Mouse (Mus musculus): ENCODE results near the gene Sox6. TPM values are rescaled to one million over a fixed set of nuclear protein-coding genes. Genes with fewer than 3 reads are reported as not detected.
A peak's percentile ranks its signal among the peaks of the same experiment; 100 is the strongest.

Sox6 gene
- polyA plus RNA-seq, 1 experiment from 2014 or later, result 33.0 TPM

GRCm38 (mm10) chr7:115866698-115867500, 171.7 kb downstream of the Sox6 start:
- Histone ChIP-seq H3K9ac (ENCODE audit: low read length) (no peak overlapping the region), H3K36me3 (ENCODE audit: control insufficient read depth, insufficient read depth, low read length) (no peaks in the 10 kb centered on the region), H3K4me2 (ENCODE audit: low read length) (peak overlapping the region; percentile 16; the same call in 1 of the 2 replicates), H3K27ac (ENCODE audit: low read depth) (no peak overlapping the region; the same call in 1 of the 2 replicates), H3K4me1 (replicated peaks; ENCODE audit: control insufficient read depth, insufficient read depth, low read length) (peaks cover 20% of the 10 kb centered on the region), H3K27me3 (replicated peaks; ENCODE audit: control insufficient read depth, insufficient read depth, low read length) (no peaks in the 10 kb centered on the region), H3K9me3 (ENCODE audit: control insufficient read depth, low read length) (no peaks in the 10 kb centered on the region), H3K4me3 (ENCODE audit: low read depth, low read length) (no peak overlapping the region)
- 24% methylated on average over 9 of the region's 9 CpGs for WGBS
- no peak for DNase-seq (ENCODE audit: low spot score)
- no peak for ATAC-seq (replicated peaks; ENCODE audit: low FRiP score, low TSS enrichment, low read depth)

- Histone ChIP-seq H3K36me3 (ENCODE audit: control insufficient read depth, insufficient read depth, low read length) (no peaks in the 10 kb centered on the region), H3K9me3 (ENCODE audit: control insufficient read depth, low read length) (no peaks in the 10 kb centered on the region), H3K4me1 (replicated peaks; ENCODE audit: control insufficient read depth, insufficient read depth, low read length) (peaks cover 20% of the 10 kb centered on the region), H3K4me3 (ENCODE audit: low read depth, low read length) (no peak overlapping the region), H3K9ac (ENCODE audit: low read length) (no peak overlapping the region), H3K27me3 (replicated peaks; ENCODE audit: control insufficient read depth, insufficient read depth, low read length) (no peaks in the 10 kb centered on the region), H3K4me2 (ENCODE audit: low read length) (peak overlapping the region; percentile 16; the same call in 1 of the 2 replicates), H3K27ac (ENCODE audit: low read depth) (no peak overlapping the region)
- ATAC-seq (replicated peaks; ENCODE audit: low FRiP score, low TSS enrichment, low read depth) (no peak), DNase-seq (ENCODE audit: low spot score) (no peak)
- 44% methylated on average over 9 of the region's 9 CpGs for WGBS
These were observed 172.5 kb downstream of the Sox6 start for GRCm38 (mm10) chr7:115865979-115866697.

- H3K9me3 ChIP-seq (ENCODE audit: control insufficient read depth, low read length), result no peaks in the 10 kb centered on the region
- no peak for ATAC-seq (replicated peaks; ENCODE audit: low FRiP score, low TSS enrichment, low read depth)
- H3K36me3 ChIP-seq (ENCODE audit: control insufficient read depth, insufficient read depth, low read length), result no peaks in the 10 kb centered on the region
- H3K27me3 ChIP-seq (replicated peaks; ENCODE audit: control insufficient read depth, insufficient read depth, low read length), result no peaks in the 10 kb centered on the region
- H3K4me1 ChIP-seq (replicated peaks; ENCODE audit: control insufficient read depth, insufficient read depth, low read length), result peaks cover 24% of the 10 kb centered on the region
- no peak overlapping the region for H3K9ac ChIP-seq (ENCODE audit: low read length)
- DNase-seq (ENCODE audit: low spot score), result no peak
- WGBS, result 78% methylated on average over 6 of the region's 6 CpGs
- H3K27ac ChIP-seq (ENCODE audit: low read depth), result no peak overlapping the region
- no peak overlapping the region for H3K4me3 ChIP-seq (ENCODE audit: low read depth, low read length)
- no peak overlapping the region for H3K4me2 ChIP-seq (ENCODE audit: low read length)
These were observed 173.4 kb downstream of the Sox6 start for GRCm38 (mm10) chr7:115865231-115865630.

GRCm38 (mm10) chr7:115864411-115864810, 174.2 kb downstream of the Sox6 start:
- no peak overlapping the region for H3K4me3 ChIP-seq (ENCODE audit: low read depth, low read length)
- no peaks in the 10 kb centered on the region for H3K36me3 ChIP-seq (ENCODE audit: control insufficient read depth, insufficient read depth, low read length)
- H3K9ac ChIP-seq (ENCODE audit: low read length), result no peak overlapping the region
- 33% methylated on average over 2 of the region's 2 CpGs for WGBS
- ATAC-seq (replicated peaks; ENCODE audit: low FRiP score, low TSS enrichment, low read depth), result no peak
- H3K4me1 ChIP-seq (replicated peaks; ENCODE audit: control insufficient read depth, insufficient read depth, low read length), result peaks cover 27% of the 10 kb centered on the region
- H3K9me3 ChIP-seq (ENCODE audit: control insufficient read depth, low read length), result no peaks in the 10 kb centered on the region
- H3K27me3 ChIP-seq (replicated peaks; ENCODE audit: control insufficient read depth, insufficient read depth, low read length), result no peaks in the 10 kb centered on the region
- no peak for DNase-seq (ENCODE audit: low spot score)
- no peak overlapping the region for H3K27ac ChIP-seq (ENCODE audit: low read depth)
- no peak overlapping the region for H3K4me2 ChIP-seq (ENCODE audit: low read length)

- no peak overlapping the region for H3K27ac ChIP-seq (ENCODE audit: low read depth)
- ATAC-seq (replicated peaks; ENCODE audit: low FRiP score, low TSS enrichment, low read depth), result no peak
- H3K4me2 ChIP-seq (ENCODE audit: low read length), result peak overlapping the region; percentile 28; the same call in 1 of the 2 replicates
- 36% methylated on average over 9 of the region's 9 CpGs for WGBS
- no peak for DNase-seq (ENCODE audit: low spot score)
- H3K9me3 ChIP-seq (ENCODE audit: control insufficient read depth, low read length), result no peaks in the 10 kb centered on the region
- no peaks in the 10 kb centered on the region for H3K27me3 ChIP-seq (replicated peaks; ENCODE audit: control insufficient read depth, insufficient read depth, low read length)
- H3K36me3 ChIP-seq (ENCODE audit: control insufficient read depth, insufficient read depth, low read length), result no peaks in the 10 kb centered on the region
- peak overlapping the region; percentile 18; the same call in 1 of the 2 replicates for H3K4me3 ChIP-seq (ENCODE audit: low read depth, low read length)
- 0 out of 2 replicates have a peak, but pooled peaks cover 7% of the 10 kb centered on the region for H3K4me1 ChIP-seq (replicated peaks; ENCODE audit: control insufficient read depth, insufficient read depth, low read length)
- no peak overlapping the region for H3K9ac ChIP-seq (ENCODE audit: low read length)
These were observed 178.8 kb downstream of the Sox6 start for GRCm38 (mm10) chr7:115859691-115860401.

- Histone ChIP-seq H3K36me3 (ENCODE audit: control insufficient read depth, insufficient read depth, low read length) (no peaks in the 10 kb centered on the region), H3K9ac (ENCODE audit: low read length) (no peak overlapping the region), H3K4me1 (replicated peaks; ENCODE audit: control insufficient read depth, insufficient read depth, low read length) (no peaks in the 10 kb centered on the region), H3K27me3 (replicated peaks; ENCODE audit: control insufficient read depth, insufficient read depth, low read length) (no peaks in the 10 kb centered on the region), H3K27ac (ENCODE audit: low read depth) (no peak overlapping the region), H3K9me3 (ENCODE audit: control insufficient read depth, low read length) (no peaks in the 10 kb centered on the region), H3K4me2 (ENCODE audit: low read length) (no peak overlapping the region), H3K4me3 (ENCODE audit: low read depth, low read length) (no peak overlapping the region)
- 87% methylated on average over 4 of the region's 4 CpGs for WGBS
- DNase-seq (ENCODE audit: low spot score) (no peak), ATAC-seq (replicated peaks; ENCODE audit: low FRiP score, low TSS enrichment, low read depth) (no peak)
These were observed 187.5 kb downstream of the Sox6 start for GRCm38 (mm10) chr7:115851131-115851530.

- H3K27ac ChIP-seq (ENCODE audit: low read depth), result no peak overlapping the region
- WGBS, result 87% methylated on average over 4 of the region's 4 CpGs
- ATAC-seq (replicated peaks; ENCODE audit: low FRiP score, low TSS enrichment, low read depth) (no peak), DNase-seq (ENCODE audit: low spot score) (no peak)
- no peak overlapping the region for H3K4me2 ChIP-seq (ENCODE audit: low read length)
- H3K4me3 ChIP-seq (ENCODE audit: low read depth, low read length), result no peak overlapping the region
- H3K36me3 ChIP-seq (ENCODE audit: control insufficient read depth, insufficient read depth, low read length), result no peaks in the 10 kb centered on the region
- no peaks in the 10 kb centered on the region for H3K9me3 ChIP-seq (ENCODE audit: control insufficient read depth, low read length)
- H3K9ac ChIP-seq (ENCODE audit: low read length), result no peak overlapping the region
- H3K27me3 ChIP-seq (replicated peaks; ENCODE audit: control insufficient read depth, insufficient read depth, low read length), result no peaks in the 10 kb centered on the region
- no peaks in the 10 kb centered on the region for H3K4me1 ChIP-seq (replicated peaks; ENCODE audit: control insufficient read depth, insufficient read depth, low read length)
These were observed 192.7 kb downstream of the Sox6 start for GRCm38 (mm10) chr7:115845791-115846366.

GRCm38 (mm10) chr7:115844910-115845309, 193.7 kb downstream of the Sox6 start:
- 84% methylated on average over 3 of the region's 3 CpGs for WGBS
- no peak overlapping the region for H3K4me3 ChIP-seq (ENCODE audit: low read depth, low read length)
- H3K27me3 ChIP-seq (replicated peaks; ENCODE audit: control insufficient read depth, insufficient read depth, low read length), result no peaks in the 10 kb centered on the region
- no peak overlapping the region for H3K27ac ChIP-seq (ENCODE audit: low read depth)
- no peaks in the 10 kb centered on the region for H3K4me1 ChIP-seq (replicated peaks; ENCODE audit: control insufficient read depth, insufficient read depth, low read length)
- no peak for ATAC-seq (replicated peaks; ENCODE audit: low FRiP score, low TSS enrichment, low read depth)
- no peak overlapping the region for H3K9ac ChIP-seq (ENCODE audit: low read length)
- no peak for DNase-seq (ENCODE audit: low spot score)
- H3K36me3 ChIP-seq (ENCODE audit: control insufficient read depth, insufficient read depth, low read length), result no peaks in the 10 kb centered on the region
- no peak overlapping the region for H3K4me2 ChIP-seq (ENCODE audit: low read length)
- H3K9me3 ChIP-seq (ENCODE audit: control insufficient read depth, low read length), result no peaks in the 10 kb centered on the region

All from intestine, embryonic 14.5 days (tissue).